Mouse (Mus musculus) erythroblast, embryonic 14.5 days (primary cell): ENCODE measurements around the gene Fkbp6. TPM values are rescaled to one million over a fixed set of nuclear protein-coding genes. Genes with fewer than 3 reads are reported as not detected.
"Not testable (repeated sequence)": the region's sequence is repeated elsewhere in the genome, so short reads cannot be mapped to it uniquely, and the experiment has no call there.

Experiments used
- H3K27me3 ChIP-seq: 2 replicates; pipeline ENCODE4 v1.6.1; 2012; ENCODE audit warnings: inconsistent platforms; ENCODE audit not compliant: control insufficient read depth
- H3K36me3 ChIP-seq: 2 replicates; pipeline ENCODE4 v1.6.1; 2012; ENCODE audit warnings: mild to moderate bottlenecking, inconsistent platforms; ENCODE audit not compliant: control insufficient read depth
- H3K4me1 ChIP-seq: 2 replicates; pipeline ENCODE4 v1.6.1; 2012; ENCODE audit warnings: inconsistent platforms; ENCODE audit not compliant: control insufficient read depth
- H3K4me3 ChIP-seq: replicated peaks from 2 replicates; pipeline ENCODE3; 2012; ENCODE audit warnings: moderate library complexity, mild to moderate bottlenecking, inconsistent platforms
- H3K9me3 ChIP-seq: 2 replicates; pipeline ENCODE4 v1.6.1; 2012; ENCODE audit warnings: low read length, inconsistent platforms, mixed read lengths; ENCODE audit not compliant: control insufficient read depth
- GATA1 ChIP-seq: IDR thresholded peaks from 2 replicates; pipeline ENCODE4 v1.6.1; 2012; ENCODE audit warnings: low read length, inconsistent platforms, mixed read lengths
- TAL1 ChIP-seq: IDR thresholded peaks from 3 replicates; pipeline ENCODE4 v1.6.1; 2012; ENCODE audit warnings: low read length, inconsistent platforms, mixed read lengths
- polyA plus RNA-seq: library from polyadenylated mRNA; stranded (reverse); fragments of >175 nt; gene quantifications from 2 replicates; pipeline ENCODE4 v1.2.3, GENCODE M21; 2012

The Fkbp6 gene
- polyA plus RNA-seq, 1 experiment = not detected

DNA sequence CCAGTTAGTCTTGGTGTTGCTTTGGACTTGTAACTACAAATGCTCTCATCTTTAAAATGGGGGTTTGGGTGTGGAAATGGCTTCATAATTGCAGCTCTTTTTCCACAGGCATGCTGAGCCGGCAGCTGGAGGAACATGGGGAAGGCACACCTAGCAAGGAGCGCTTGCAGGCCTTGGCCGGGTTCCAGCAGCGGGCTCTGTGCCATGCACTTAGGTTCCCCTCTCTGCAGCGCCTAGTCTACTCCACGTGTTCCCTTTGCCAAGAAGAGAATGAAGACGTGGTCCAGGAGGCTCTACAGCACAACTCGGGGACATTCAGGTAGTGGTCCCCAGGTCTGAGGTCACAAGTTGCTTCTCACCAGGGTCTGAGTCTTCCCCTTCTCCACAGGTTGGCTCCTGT lies 25.3 kb upstream of the Fkbp6 start:
- TF ChIP-seq GATA1 = no peak
- no peak for TF ChIP-seq TAL1
- peaks cover 11% of the 10 kb centered on the region for H3K4me1 ChIP-seq
- H3K36me3 ChIP-seq = peaks cover 89% of the 10 kb centered on the region
- H3K27me3 ChIP-seq = no peaks in the 10 kb centered on the region
- peaks cover 4% of the 10 kb centered on the region for H3K9me3 ChIP-seq
- no peak overlapping the region for H3K4me3 ChIP-seq

DNA sequence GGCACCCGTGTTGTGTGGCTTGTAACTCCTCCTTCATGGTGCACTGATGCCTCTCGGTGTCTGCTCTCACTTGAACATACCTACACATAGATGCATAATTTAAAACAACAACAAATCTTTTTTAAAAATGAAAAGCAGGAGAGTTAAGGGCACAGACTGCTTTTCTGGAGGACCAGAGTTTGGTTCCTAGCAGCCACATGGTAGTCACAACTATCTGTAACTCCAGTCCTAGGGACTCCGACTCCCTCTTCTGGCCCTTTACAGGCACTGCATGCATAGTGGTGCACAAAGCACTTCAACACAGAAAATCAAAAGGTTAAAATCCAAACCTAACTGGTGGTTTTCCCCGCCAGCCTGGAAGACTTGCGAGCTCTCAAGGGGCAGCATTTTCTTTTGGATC lies 23.8 kb upstream of the Fkbp6 start:
- Histone ChIP-seq H3K9me3 (peaks cover 4% of the 10 kb centered on the region), H3K4me1 (peaks cover 22% of the 10 kb centered on the region), H3K36me3 (peaks cover 73% of the 10 kb centered on the region), H3K27me3 (no peaks in the 10 kb centered on the region), H3K4me3 (no peak overlapping the region)
- TF ChIP-seq TAL1 (no peak), GATA1 (no peak)

DNA sequence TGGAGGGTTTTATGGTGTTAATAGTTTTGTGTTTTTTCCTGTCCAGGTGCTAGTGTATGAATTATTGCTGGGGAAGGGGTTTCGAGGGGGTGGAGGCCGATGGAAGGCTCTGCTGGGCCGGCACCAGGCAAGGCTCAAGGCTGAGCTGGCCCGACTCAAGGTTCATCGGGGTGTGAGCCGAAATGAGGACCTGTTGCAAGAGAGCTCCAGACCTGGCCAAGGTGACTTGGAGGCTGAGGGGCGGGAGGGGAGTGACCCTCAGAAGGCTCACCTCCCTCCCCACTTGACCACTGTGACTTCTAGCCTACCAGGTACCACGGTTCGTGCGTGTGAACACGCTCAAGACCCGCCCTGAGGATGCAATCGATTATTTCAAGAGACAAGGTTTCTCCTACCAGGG lies 21.4 kb upstream of the Fkbp6 start:
- Histone ChIP-seq H3K36me3 (peaks cover 49% of the 10 kb centered on the region), H3K9me3 (peaks cover 4% of the 10 kb centered on the region), H3K27me3 (no peaks in the 10 kb centered on the region), H3K4me1 (peaks cover 26% of the 10 kb centered on the region), H3K4me3 (no peak overlapping the region)
- no peak for TF ChIP-seq GATA1
- TF ChIP-seq TAL1 = no peak

DNA sequence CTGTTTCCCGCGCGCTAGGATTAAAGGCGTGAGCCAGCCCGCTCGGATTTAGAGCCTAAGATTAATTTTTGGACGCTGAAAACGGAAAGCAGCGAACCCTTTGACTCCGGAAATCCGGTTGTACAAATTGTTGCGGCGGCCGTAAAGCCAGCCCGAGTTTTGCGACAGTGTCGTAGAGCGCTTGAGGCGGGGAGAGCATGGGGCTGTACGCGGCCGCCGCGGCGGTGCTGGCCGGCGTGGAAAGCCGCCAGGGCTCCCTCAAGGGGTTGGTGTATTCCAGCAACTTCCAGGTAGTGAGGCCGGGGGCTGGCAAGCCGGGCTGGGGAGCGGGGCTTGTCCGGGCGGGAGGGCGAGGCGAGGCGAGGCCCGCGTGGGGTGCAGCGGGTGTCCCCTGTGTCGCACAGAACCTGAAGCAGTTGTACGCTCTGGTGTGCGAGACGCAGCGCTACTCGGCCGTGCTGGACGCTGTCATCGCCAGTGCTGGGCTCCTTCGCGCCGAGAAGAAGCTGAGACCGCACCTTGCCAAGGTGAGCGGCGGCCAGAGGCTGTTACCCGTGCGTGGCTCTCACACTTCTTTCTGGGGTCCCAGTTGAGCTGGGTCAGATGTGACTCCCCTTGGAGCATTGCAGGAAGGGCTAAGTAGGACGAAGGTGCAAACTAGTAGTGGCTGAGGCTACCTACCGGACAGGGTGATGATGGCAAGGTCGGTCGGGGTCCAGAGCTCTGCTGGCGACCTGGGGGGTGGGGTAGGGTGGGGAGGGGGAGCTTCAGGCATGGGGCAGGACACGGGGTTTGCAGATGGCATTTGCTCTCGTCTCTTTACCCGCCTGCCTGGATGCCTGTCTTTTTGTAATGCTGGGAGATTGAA lies 20.2 kb upstream of the Fkbp6 start, which contains the start of gene Nsun5:
Gene Nsun5, plus strand, starts transcription at position 167 of the 868 bp plus-strand sequence.
- H3K4me1 ChIP-seq = peaks cover 26% of the 10 kb centered on the region
- H3K9me3 ChIP-seq = peaks cover 4% of the 10 kb centered on the region
- no peaks in the 10 kb centered on the region for H3K27me3 ChIP-seq
- peaks cover 37% of the 10 kb centered on the region for H3K36me3 ChIP-seq
- TF ChIP-seq GATA1 (no peak), TAL1 (no peak)
- H3K4me3 ChIP-seq = peak within 1 kb of the TSS; percentile 70

DNA sequence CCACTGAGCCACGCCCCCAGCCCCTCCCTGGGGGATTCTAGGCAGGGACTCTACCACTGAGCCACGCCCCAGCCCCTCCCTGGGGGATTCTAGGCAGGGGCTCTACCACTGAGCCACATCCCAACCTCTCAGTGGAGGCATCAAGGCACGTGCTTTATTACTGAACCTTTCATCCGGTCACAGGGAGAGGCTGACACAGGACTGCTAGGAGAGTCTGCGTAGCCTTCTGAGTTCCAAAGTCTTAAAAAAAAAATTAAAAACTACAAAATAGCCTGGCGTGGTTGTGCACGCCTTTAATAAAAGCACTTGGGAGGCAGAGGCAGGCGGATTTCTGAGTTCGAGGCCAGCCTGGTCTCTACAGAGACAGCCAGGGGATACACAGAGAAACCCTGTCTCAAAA lies 19.4 kb upstream of the Fkbp6 start:
- Histone ChIP-seq H3K36me3 (peaks cover 29% of the 10 kb centered on the region), H3K4me3 (peak overlapping the region; percentile 70), H3K4me1 (peaks cover 26% of the 10 kb centered on the region)
- not testable (repeated sequence) for H3K9me3 ChIP-seq, H3K27me3 ChIP-seq

DNA sequence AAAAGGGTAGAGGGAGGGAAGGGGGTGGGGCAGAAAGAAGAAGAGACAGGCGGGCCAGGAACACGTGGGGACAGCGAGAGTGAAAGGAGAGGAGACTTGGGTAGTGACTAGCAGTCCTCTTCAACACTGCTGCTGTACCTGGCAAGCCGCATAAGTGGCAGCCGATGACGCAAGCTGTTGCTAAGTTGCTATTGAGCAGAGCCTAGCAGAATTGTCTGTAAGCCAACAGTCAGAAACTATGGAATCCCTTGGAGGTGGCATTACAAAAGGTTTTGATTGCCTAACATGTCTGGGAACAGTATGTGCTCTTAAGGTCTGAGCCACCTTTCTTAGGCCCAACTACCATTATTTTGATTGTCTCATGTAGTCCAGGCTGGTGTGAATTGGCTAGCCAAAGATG lies 18.5 kb upstream of the Fkbp6 start:
- Histone ChIP-seq H3K4me3 (no peak overlapping the region), H3K27me3 (0 out of 2 replicates have a peak, but pooled peaks cover 2% of the 10 kb centered on the region), H3K4me1 (peaks cover 26% of the 10 kb centered on the region), H3K36me3 (peaks cover 20% of the 10 kb centered on the region), H3K9me3 (peaks cover under 1% of the 10 kb centered on the region; the same call in 1 of the 2 replicates)
- TF ChIP-seq TAL1 (no peak), GATA1 (no peak)

DNA sequence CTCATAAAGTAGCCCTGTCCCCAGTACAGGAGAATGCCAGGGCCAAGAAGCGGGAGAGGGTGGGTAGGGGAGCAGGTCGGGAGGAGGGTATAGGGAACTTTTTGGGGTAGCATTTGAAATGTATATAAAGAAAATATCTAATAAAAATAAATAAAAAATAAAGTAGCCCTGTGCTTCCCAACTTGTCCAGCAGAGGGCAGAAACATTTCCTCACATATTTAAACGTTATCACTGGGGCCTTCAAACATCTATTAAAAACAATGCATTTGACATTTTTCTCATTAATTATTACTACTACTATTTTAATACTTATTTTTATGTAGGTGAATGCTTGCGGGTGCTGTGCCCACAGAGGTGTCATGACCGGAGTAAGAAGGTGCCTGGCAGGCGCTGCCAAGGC lies 18.0 kb upstream of the Fkbp6 start:
- TF ChIP-seq TAL1 (no peak), GATA1 (no peak)
- no peaks in the 10 kb centered on the region for H3K9me3 ChIP-seq
- 0 out of 2 replicates have a peak, but pooled peaks cover 2% of the 10 kb centered on the region for H3K27me3 ChIP-seq
- peaks cover 26% of the 10 kb centered on the region for H3K4me1 ChIP-seq
- H3K36me3 ChIP-seq = peaks cover 17% of the 10 kb centered on the region
- no peak overlapping the region for H3K4me3 ChIP-seq

DNA sequence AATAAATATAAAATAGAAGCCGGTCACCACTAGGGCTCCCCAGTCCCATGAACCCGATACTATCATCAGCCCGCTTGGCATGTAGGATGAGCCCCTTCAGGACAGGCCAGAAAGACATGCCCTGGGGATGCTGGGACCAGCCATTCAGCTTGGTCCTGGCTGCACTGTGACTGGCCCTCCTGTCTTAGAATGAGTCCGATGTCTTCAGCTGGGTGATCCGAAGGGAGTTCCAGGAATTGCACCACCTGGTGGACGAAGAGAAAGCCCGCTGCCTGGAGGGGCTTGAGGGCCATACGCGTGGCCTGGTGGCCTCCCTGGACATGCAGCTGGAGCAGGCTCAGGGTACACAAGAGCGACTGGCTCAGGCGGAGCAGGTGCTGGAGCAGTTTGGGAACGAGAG lies 13.7 kb upstream of the Fkbp6 start:
- no peaks in the 10 kb centered on the region for H3K9me3 ChIP-seq
- 0 out of 2 replicates have a peak, but pooled peaks cover 2% of the 10 kb centered on the region for H3K27me3 ChIP-seq
- TF ChIP-seq TAL1 (no peak), GATA1 (no peak)
- peaks cover 3% of the 10 kb centered on the region; the same call in 1 of the 2 replicates for H3K4me1 ChIP-seq
- no peaks in the 10 kb centered on the region for H3K36me3 ChIP-seq
- H3K4me3 ChIP-seq = no peak overlapping the region

DNA sequence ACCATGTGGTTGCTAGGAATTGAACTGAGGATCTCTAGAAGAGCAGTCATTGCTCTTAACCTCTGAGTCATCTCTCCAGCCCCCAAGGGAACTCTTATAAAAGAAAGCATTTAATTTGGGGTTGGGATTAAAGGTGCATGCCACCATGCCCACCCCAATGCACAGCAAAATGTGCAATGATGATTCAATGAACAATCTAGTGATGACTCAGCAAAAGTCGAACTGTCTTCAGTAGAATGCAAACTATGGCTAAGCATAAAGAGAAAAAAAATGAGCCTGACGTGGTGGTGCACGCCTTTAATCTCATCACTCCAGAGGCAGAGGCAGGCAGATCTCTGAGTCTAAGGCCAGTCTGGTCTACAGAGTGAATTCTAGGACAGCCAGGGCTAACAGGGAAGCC lies 12.7 kb upstream of the Fkbp6 start:
- Histone ChIP-seq H3K4me1 (no peaks in the 10 kb centered on the region), H3K36me3 (no peaks in the 10 kb centered on the region), H3K9me3 (peaks cover 1% of the 10 kb centered on the region; the same call in 1 of the 2 replicates), H3K4me3 (no peak overlapping the region), H3K27me3 (0 out of 2 replicates have a peak, but pooled peaks cover 2% of the 10 kb centered on the region)
- TF ChIP-seq TAL1 (no peak), GATA1 (no peak)
